Mouse (Mus musculus) liver, postnatal 0 days (tissue): ENCODE results near the gene Slc16a5.

Experiments used
- CTCF ChIP-seq: sonication (generic); IDR thresholded peaks from 2 replicates; pipeline ENCODE4 v1.5.1; 2016; ENCODE audit warnings: antibody characterized with exemption, low read depth
- EP300 ChIP-seq: IDR thresholded peaks from 2 replicates; pipeline ENCODE4 v1.6.1; 2016; ENCODE audit warnings: antibody characterized with exemption, low read depth, mild to moderate bottlenecking

GRCm38 (mm10) chr11:115513271-115514237 lies 51.3 kb downstream of the Slc16a5 start:
- TF ChIP-seq CTCF = no peak
- TF ChIP-seq EP300 = no peak
